Mouse (Mus musculus) layer of hippocampus, adult 18-20 months (tissue): ENCODE measurements at regions not wholly inside any gene's neighbourhood (a gene's known extent, or its start where the extent isn't known, plus 50 kb on each side); places are given as distances from the start of the nearest gene placed in this dataset.
A peak's percentile ranks its signal among the peaks of the same experiment; 100 is the strongest.
"Not testable (repeated sequence)": the region's sequence is repeated elsewhere in the genome, so short reads cannot be mapped to it uniquely, and the experiment has no call there.

Experiments
- DNase-seq, 2 experiments: peaks; one replicate each; pipeline ENCODE4 v3.0.0; 2022; ENCODE audit warnings: low spot score in 2 of 2

GRCm38 (mm10) chr12:64137997-64138396 lies 336.5 kb downstream of the Fscb start:
- peak in 1 of 2 experiments; percentile 12 for DNase-seq

GRCm38 (mm10) chr12:64116438-64116837 lies 358.1 kb downstream of the Fscb start:
- DNase-seq, result no peak

GRCm38 (mm10) chr12:64114476-64114875 lies 360.0 kb downstream of the Fscb start:
- DNase-seq, result no peak

GRCm38 (mm10) chr12:64104214-64104613 lies 370.3 kb downstream of the Fscb start:
- DNase-seq, result peak; percentile 4 to 41

- DNase-seq, result no peak
These were observed 397.7 kb downstream of the Fscb start for GRCm38 (mm10) chr12:64076789-64077188.

- DNase-seq, result peak; percentile 24 to 60
These were observed 429.0 kb downstream of the Fscb start for GRCm38 (mm10) chr12:64045528-64045927.

- not testable (repeated sequence) for DNase-seq
These were observed 465.9 kb downstream of the Fscb start for GRCm38 (mm10) chr12:64008631-64009030.
